Mouse (Mus musculus) MEL-GATA-1-ER (cell line): ENCODE data around the gene Gm49353.

Source experiments
- DNase-seq: peaks from one replicate; pipeline ENCODE4 v3.0.0-alpha.2; 2012; ENCODE audit warnings: low read depth; ENCODE audit errors: extremely low read depth

Gene Gm49353

GRCm38 (mm10) chr10:29198642-29199041 lies at the start of gene Gm49353:
Gene Gm49353, plus strand, starts transcription at chr10:29198954.
- DNase-seq: no peak

- no peak for DNase-seq
These were observed 43.5 kb upstream of the Gm49353 start for GRCm38 (mm10) chr10:29155304-29155703.

GRCm38 (mm10) chr10:29161664-29162063 lies 37.1 kb upstream of the Gm49353 start:
- no peak for DNase-seq

GRCm38 (mm10) chr10:29173778-29174177 lies 25.0 kb upstream of the Gm49353 start:
- no peak for DNase-seq

GRCm38 (mm10) chr10:29175656-29176055 lies 23.1 kb upstream of the Gm49353 start:
- DNase-seq: no peak

GRCm38 (mm10) chr10:29176881-29177280 lies 21.9 kb upstream of the Gm49353 start:
- no peak for DNase-seq

GRCm38 (mm10) chr10:29178003-29178402 lies 20.8 kb upstream of the Gm49353 start:
- DNase-seq: no peak

- no peak for DNase-seq
These were observed 18.5 kb upstream of the Gm49353 start for GRCm38 (mm10) chr10:29180210-29180609.

GRCm38 (mm10) chr10:29181046-29181445 lies 17.7 kb upstream of the Gm49353 start:
- no peak for DNase-seq

- DNase-seq: no peak
These were observed 5.0 kb upstream of the Gm49353 start for GRCm38 (mm10) chr10:29193769-29194168.

- DNase-seq: no peak
These were observed 1.9 kb upstream of the Gm49353 start for GRCm38 (mm10) chr10:29196811-29197210.

- DNase-seq: no peak
These were observed 1.1 kb downstream of the Gm49353 start for GRCm38 (mm10) chr10:29199835-29200234.

- no peak for DNase-seq
These were observed 1.9 kb downstream of the Gm49353 start for GRCm38 (mm10) chr10:29200609-29201008.

- DNase-seq: peak; percentile 1
These were observed 8.0 kb downstream of the Gm49353 start for GRCm38 (mm10) chr10:29206730-29207129.

- no peak for DNase-seq
These were observed 10.0 kb downstream of the Gm49353 start for GRCm38 (mm10) chr10:29208735-29209134.

GRCm38 (mm10) chr10:29211453-29211852 lies 12.7 kb downstream of the Gm49353 start, which contains the start of gene 9330159F19Rik:
Gene 9330159F19Rik, plus strand, starts transcription at chr10:29211606.
- no peak for DNase-seq

GRCm38 (mm10) chr10:29213534-29214100 lies 14.9 kb downstream of the Gm49353 start:
- no peak for DNase-seq

- DNase-seq: no peak
These were observed 18.2 kb downstream of the Gm49353 start for GRCm38 (mm10) chr10:29216957-29217356.

GRCm38 (mm10) chr10:29217451-29217850 lies 18.7 kb downstream of the Gm49353 start:
- DNase-seq: no peak

- no peak for DNase-seq
These were observed 26.6 kb downstream of the Gm49353 start for GRCm38 (mm10) chr10:29225329-29225728.

GRCm38 (mm10) chr10:29231208-29231607 lies 32.5 kb downstream of the Gm49353 start:
- DNase-seq: no peak
